Mouse (Mus musculus) megakaryocyte, embryonic 14.5 days (primary cell): ENCODE results near the gene Trmt10b. TPM values are rescaled to one million over a fixed set of nuclear protein-coding genes. Genes with fewer than 3 reads are reported as not detected.

Source experiments
- H3K27me3 ChIP-seq: replicated peaks from 2 replicates; pipeline ENCODE3; 2012; ENCODE audit warnings: inconsistent platforms
- H3K36me3 ChIP-seq: replicated peaks from 2 replicates; pipeline ENCODE3; 2012; ENCODE audit warnings: low read length, inconsistent platforms, mixed read lengths
- H3K4me1 ChIP-seq: 2 replicates; pipeline ENCODE4 v1.6.1; 2012; ENCODE audit warnings: inconsistent platforms
- H3K4me3 ChIP-seq: replicated peaks from 2 replicates; pipeline ENCODE3; 2012; ENCODE audit warnings: moderate library complexity, mild to moderate bottlenecking, inconsistent platforms
- H3K9me3 ChIP-seq: 2 replicates; pipeline ENCODE4 v1.6.1; 2012; ENCODE audit warnings: inconsistent platforms
- FLI1 ChIP-seq: IDR thresholded peaks from 2 replicates; pipeline ENCODE4 v1.6.1; 2012; ENCODE audit warnings: low read length, inconsistent platforms, mixed read lengths
- GATA1 ChIP-seq: IDR thresholded peaks from 3 replicates; pipeline ENCODE4 v1.6.1; 2012; ENCODE audit warnings: mixed read lengths, low read length, inconsistent platforms, borderline replicate concordance
- polyA plus RNA-seq: library from polyadenylated mRNA; stranded (reverse); fragments of >175 nt; gene quantifications from 2 replicates; pipeline ENCODE4 v1.2.3, GENCODE M21; 2012; ENCODE audit warnings: low replicate concordance; ENCODE audit not compliant: insufficient read depth

Trmt10b gene
- polyA plus RNA-seq, result 1.1 TPM in 1 of 2 replicates, not detected in the other

DNA sequence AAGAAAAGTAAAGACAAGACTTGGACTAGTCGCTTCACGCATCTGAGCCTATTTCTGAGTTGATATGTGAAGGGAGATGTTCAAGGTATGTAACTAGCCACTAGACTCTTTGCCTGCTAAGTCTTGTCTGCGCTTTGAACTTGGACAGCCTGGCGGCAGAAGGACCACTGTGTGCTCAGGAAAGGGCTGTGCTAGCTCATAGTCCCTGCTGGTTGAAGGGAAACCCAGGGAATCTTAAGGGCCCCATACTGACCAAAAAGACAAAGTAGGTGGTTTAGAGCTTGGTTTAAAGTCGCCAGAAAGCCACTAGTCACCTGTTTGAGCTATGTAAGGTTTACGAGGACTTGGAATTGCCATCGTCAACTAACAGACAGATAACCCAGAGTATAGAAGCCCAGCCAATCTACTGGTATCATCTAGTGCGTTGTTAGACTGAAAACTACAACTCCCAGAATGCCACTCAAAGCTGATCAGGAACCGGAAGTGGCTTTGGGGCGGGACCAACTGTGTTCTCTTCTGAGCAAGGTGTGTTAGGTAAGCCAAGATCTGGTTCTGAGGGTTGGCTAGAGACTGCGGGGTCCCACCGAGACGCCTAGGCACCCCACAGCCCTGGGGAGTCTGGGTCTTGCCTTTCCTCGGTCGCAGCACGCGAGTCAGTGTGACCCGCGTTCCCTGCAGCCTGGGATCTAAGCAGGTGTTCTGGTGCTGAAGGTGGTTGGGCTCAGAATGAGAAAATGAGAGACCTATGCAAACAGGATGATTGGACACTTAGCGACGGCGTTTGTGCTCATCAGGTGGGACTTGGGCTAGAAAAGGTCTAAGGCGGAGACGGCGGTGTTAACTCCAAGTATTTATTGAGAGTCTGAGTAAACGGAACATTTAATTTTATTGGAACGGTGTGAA is at the start of gene Trmt10b:
Gene Trmt10b (plus strand): TSS at position 466 of the 903 bp plus-strand sequence.
- Histone ChIP-seq H3K4me3 (peak within 1 kb of the TSS; percentile 98), H3K9me3 (no peaks in the 10 kb centered on the region), H3K4me1 (peaks cover 15% of the 10 kb centered on the region), H3K27me3 (no peaks in the 10 kb centered on the region), H3K36me3 (peaks cover 15% of the 10 kb centered on the region)
- TF ChIP-seq GATA1, result no peak
- TF ChIP-seq FLI1, result peak; percentile 57; the same call in 1 of the 2 replicates

DNA sequence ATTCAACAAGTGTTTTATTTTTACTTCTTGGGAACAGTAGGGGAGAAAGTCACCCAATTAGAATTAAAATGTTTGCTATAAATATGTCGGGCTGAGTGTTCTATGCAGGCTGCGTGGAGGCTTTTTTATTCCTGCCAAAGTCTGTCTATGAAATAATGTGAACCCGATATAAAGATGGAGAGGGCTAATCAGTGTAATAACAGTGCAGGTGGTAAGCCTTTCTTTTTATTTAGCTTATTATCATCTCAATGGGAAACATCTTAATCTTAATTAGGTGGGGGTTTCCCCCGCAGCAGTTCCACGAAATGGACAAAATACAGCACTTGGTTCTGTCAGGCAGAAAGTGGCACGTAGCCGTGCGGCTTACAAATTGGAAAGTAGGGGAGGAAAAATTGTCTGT is 45.7 kb upstream of the Trmt10b start:
- 0 out of 2 replicates have a peak, but pooled peaks cover 3% of the 10 kb centered on the region for H3K4me1 ChIP-seq
- H3K4me3 ChIP-seq, result no peak overlapping the region
- H3K9me3 ChIP-seq, result 0 out of 2 replicates have a peak, but pooled peaks cover 4% of the 10 kb centered on the region
- no peaks in the 10 kb centered on the region for H3K36me3 ChIP-seq
- TF ChIP-seq GATA1, result no peak
- no peak for TF ChIP-seq FLI1
- peaks cover 23% of the 10 kb centered on the region for H3K27me3 ChIP-seq

DNA sequence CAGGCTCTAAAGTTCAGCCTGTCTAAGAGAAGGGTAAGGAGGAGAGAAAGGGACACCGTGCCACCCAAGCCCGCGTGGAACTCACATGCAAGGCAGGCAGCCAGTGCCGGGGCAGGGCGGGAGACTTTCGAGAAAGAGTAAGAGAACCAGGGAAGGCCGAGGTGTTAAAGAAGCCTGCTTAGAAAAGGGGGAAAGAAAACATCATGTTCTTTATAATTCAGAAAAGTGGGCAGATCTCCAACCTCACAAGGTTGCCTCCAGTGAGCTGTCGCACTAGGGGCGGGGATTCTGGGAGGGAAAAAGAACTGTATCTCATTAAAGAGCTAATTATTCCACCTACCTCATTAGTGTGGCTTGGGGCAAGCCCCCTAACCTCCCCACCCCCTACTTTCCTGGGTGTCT is 44.1 kb upstream of the Trmt10b start:
- H3K4me1 ChIP-seq, result 0 out of 2 replicates have a peak, but pooled peaks cover 3% of the 10 kb centered on the region
- no peaks in the 10 kb centered on the region for H3K9me3 ChIP-seq
- no peaks in the 10 kb centered on the region for H3K36me3 ChIP-seq
- TF ChIP-seq GATA1, result no peak
- no peak for TF ChIP-seq FLI1
- no peak overlapping the region for H3K4me3 ChIP-seq
- H3K27me3 ChIP-seq, result peaks cover 23% of the 10 kb centered on the region

DNA sequence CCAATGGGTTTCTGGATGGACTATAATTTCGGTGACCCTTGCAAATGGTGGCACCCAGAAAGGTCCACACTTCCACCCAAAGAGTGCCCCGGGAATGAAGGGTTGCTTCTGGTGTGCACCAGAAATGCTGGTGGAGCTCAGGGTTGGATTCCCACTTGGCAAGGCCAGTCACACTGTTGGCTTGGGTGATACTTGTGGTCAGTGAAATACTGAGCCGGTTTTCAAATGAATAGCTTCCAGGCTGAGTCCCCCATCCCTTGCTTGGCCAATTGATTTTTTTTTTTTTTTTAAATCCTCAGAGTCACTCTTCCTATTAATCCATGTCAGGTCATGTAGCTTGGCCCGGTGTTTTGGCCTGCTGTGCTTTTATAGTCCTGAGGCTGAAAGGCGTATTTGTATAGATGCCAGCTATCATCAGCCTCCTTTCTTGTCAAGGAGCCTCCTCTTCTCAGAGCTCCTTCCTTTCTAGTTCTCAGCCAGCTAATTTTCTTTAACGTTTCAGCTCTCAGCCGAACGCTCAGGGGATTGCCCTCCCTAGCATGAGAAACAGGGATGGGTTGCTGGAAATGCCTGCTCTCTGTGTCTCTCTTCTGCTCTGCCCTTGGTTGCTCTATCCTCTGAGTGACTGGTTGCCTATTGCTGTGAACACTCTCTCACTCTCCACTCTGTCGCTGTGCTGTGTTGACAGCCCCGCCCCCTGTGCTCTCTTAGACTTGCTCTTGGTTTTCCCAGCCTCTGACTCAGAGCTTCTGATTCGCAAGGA is 42.9 kb upstream of the Trmt10b start:
- peaks cover 29% of the 10 kb centered on the region for H3K27me3 ChIP-seq
- no peak overlapping the region for H3K4me3 ChIP-seq
- TF ChIP-seq GATA1, result no peak
- no peak for TF ChIP-seq FLI1
- 0 out of 2 replicates have a peak, but pooled peaks cover 3% of the 10 kb centered on the region for H3K4me1 ChIP-seq
- no peaks in the 10 kb centered on the region for H3K36me3 ChIP-seq
- no peaks in the 10 kb centered on the region for H3K9me3 ChIP-seq

DNA sequence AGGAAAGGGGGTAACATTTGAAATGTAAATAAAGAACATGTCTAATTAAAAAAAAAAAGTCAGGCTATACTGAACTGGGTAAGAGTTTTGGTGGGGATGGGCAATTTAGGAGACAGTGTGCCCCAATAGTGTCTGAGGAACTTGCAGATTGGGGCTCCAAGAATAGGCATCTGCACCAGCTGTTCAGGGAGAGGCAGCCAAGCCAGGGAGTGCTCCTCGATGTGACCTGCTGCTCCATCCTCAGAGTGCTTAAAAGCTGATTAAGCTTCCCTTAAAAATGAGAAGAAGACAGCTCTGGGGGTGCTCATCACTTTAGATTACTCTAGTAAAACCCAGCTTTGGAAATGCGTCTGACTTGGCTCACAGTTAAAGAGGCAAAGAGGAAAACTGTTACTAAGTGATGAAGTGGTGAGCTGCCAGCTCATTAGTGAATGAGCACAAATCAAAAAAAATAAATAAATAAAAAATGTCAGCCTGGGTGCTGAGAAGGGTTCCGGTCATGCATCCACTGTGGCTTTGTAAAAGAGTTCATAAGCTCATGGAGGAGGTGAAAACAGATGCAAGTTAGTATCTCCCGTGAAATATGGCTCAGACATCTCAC is 37.6 kb upstream of the Trmt10b start:
- H3K4me1 ChIP-seq, result 0 out of 2 replicates have a peak, but pooled peaks cover 1% of the 10 kb centered on the region

DNA sequence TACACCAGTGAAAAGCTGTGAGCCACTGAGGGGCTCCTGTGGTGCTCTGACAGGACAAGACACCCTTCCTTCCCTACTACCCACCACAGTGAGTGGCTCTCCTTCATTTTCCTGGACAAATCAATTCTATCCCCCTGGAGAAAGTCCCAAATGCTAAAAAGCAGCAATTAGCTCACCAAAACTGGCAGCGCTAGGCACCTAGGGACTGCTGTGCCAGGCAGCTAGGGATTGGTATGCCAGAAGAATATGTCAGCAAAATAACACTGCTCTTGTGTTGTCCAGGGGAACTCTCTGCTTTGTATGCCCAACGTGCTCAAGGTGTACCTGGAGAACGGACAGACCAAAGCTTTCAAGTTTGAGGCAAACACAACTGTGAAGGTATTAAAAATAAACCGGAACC is 35.4 kb upstream of the Trmt10b start:
- Histone ChIP-seq H3K36me3 (no peaks in the 10 kb centered on the region), H3K9me3 (no peaks in the 10 kb centered on the region), H3K4me3 (no peak overlapping the region), H3K27me3 (peaks cover 32% of the 10 kb centered on the region), H3K4me1 (no peaks in the 10 kb centered on the region)
- TF ChIP-seq GATA1 (no peak), FLI1 (no peak)

More for the DNA sequence above, 37.6 kb upstream of the Trmt10b start:
- H3K36me3 ChIP-seq, result no peaks in the 10 kb centered on the region
- H3K4me3 ChIP-seq, result no peak overlapping the region
- no peaks in the 10 kb centered on the region for H3K9me3 ChIP-seq
- no peak for TF ChIP-seq FLI1
- no peak for TF ChIP-seq GATA1
- H3K27me3 ChIP-seq, result peaks cover 35% of the 10 kb centered on the region

DNA sequence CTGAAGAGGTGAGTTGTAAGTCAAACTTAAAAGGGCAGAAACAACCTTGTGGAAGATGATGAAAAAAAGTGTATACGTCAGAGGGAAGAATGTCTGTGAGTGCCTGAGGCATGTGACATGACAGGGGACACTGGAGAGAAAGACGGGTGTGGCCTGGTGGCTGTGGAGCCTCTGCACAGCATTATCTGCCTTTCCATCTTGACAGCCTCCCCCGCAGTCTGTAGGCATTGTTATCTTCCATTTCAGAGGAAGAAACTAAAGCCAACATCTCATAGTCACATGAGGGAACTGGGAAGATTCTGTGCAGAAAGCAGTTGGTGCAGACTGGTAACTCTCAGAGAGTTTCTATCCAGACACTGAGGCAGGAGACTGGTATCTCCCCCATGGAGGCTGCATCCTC is 29.0 kb upstream of the Trmt10b start:
- H3K36me3 ChIP-seq, result no peaks in the 10 kb centered on the region
- TF ChIP-seq FLI1 (no peak), GATA1 (no peak)
- peaks cover 29% of the 10 kb centered on the region for H3K27me3 ChIP-seq
- no peak overlapping the region for H3K4me3 ChIP-seq
- H3K4me1 ChIP-seq, result peaks cover 7% of the 10 kb centered on the region; the same call in 1 of the 2 replicates
- H3K9me3 ChIP-seq, result no peaks in the 10 kb centered on the region

DNA sequence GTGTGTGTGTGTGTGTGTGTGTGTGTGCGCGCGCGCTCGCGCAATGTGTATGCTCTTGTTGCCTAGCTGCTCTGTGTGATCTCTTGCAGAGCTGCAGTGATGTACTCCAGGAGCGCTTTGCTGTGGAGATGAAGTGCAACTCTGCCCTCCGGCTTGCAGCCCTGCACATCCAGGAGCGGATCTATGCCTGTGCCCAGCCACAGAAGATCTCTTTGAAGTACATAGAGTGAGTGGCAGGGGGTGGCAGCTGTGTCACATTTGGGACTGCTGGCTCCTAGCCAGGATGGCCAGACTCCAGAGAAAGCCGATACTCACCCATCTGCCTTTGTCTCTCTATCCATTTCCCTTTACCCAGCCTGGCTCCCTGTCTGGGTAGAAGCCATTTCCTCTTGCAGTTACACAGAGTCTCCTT is 25.9 kb upstream of the Trmt10b start:
- no peaks in the 10 kb centered on the region for H3K36me3 ChIP-seq
- peaks cover 35% of the 10 kb centered on the region for H3K27me3 ChIP-seq
- peaks cover 7% of the 10 kb centered on the region; the same call in 1 of the 2 replicates for H3K4me1 ChIP-seq
- TF ChIP-seq FLI1 (no peak), GATA1 (no peak)
- no peaks in the 10 kb centered on the region for H3K9me3 ChIP-seq
- H3K4me3 ChIP-seq, result no peak overlapping the region

DNA sequence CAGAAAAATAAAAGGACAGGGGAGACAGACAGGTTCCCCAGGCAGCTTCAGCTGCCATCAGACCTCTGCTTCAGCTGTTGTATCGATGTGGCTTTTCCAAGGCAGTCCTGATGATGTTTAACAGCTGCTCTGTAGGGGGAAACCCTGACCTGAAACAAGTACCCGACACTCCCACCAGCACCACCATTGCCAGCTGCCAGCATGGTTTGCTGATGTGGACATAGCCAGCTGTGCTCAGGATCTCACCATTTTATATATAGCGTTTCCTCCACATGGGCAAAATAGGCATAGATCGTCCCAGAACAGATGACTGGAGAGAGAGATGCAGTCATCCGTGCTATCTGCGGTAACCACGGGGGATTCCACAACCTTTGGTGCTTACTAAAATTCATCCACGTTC is 21.2 kb upstream of the Trmt10b start:
- H3K27me3 ChIP-seq, result peaks cover 31% of the 10 kb centered on the region
- no peaks in the 10 kb centered on the region for H3K36me3 ChIP-seq
- H3K9me3 ChIP-seq, result no peaks in the 10 kb centered on the region
- H3K4me3 ChIP-seq, result no peak overlapping the region
- TF ChIP-seq GATA1, result no peak
- TF ChIP-seq FLI1, result no peak
- peaks cover 5% of the 10 kb centered on the region; the same call in 1 of the 2 replicates for H3K4me1 ChIP-seq
